Mouse (Mus musculus) adrenal gland, postnatal 10 days (tissue): ENCODE data around the gene Xpa. TPM values are rescaled to one million over a fixed set of nuclear protein-coding genes. Genes with fewer than 3 reads are reported as not detected.
"Not testable (repeated sequence)": the region's sequence is repeated elsewhere in the genome, so short reads cannot be mapped to it uniquely, and the experiment has no call there.

Experiments used
- DNase-seq: peaks from one replicate; pipeline ENCODE4 v3.0.0; 2021; ENCODE audit warnings: mixed read lengths
- long read RNA-seq, 2 experiments: library from polyadenylated mRNA; stranded (forward); transcript quantifications; one replicate each; pipeline ENCODE4 v2.0.0; 2021
- total RNA-seq, 2 experiments: library from RNA; stranded (reverse); gene quantifications; 2 replicates each; pipeline ENCODE4 v1.2.3; 2021

Xpa gene
- total RNA-seq: 10 to 100 TPM; 19.0 to 24.2 TPM
- long read RNA-seq, experiment 1, transcript Xpa-201 (6 exons, 955 nt): major isoform, 17 of 27 reads
- long read RNA-seq, experiment 1, partial matches to known transcripts: 4 of 27 reads
- long read RNA-seq, experiment 1, other reads (novel, unspliced or antisense): 3 of 27 reads
- long read RNA-seq, experiment 2, transcript Xpa-201 (6 exons, 955 nt): major isoform, 12 of 17 reads
- long read RNA-seq, experiment 2, partial matches to known transcripts: 2 of 17 reads
- long read RNA-seq, experiment 2, other reads (novel, unspliced or antisense): 3 of 17 reads

GRCm38 (mm10) chr4:46195781-46196487, at the start of gene Xpa:
TSS of gene Xpa (minus strand) at chr4:46196311.
- DNase-seq: peak; percentile 95

GRCm38 (mm10) chr4:46235871-46236270, 39.8 kb upstream of the Xpa start:
- no peak for DNase-seq

GRCm38 (mm10) chr4:46234739-46235138, 38.6 kb upstream of the Xpa start:
- DNase-seq: no peak

GRCm38 (mm10) chr4:46226972-46227535, 30.9 kb upstream of the Xpa start:
- no peak for DNase-seq

GRCm38 (mm10) chr4:46221090-46221489, 25.0 kb upstream of the Xpa start:
- DNase-seq: no peak

GRCm38 (mm10) chr4:46202562-46203126, 6.5 kb upstream of the Xpa start:
- no peak for DNase-seq

GRCm38 (mm10) chr4:46201834-46202561, 5.9 kb upstream of the Xpa start:
- peak; percentile 80 for DNase-seq

GRCm38 (mm10) chr4:46198064-46198463, 2.0 kb upstream of the Xpa start:
- DNase-seq: no peak

GRCm38 (mm10) chr4:46196513-46196912, 402 bp upstream of the Xpa start:
- peak; percentile 14 for DNase-seq

- not testable (repeated sequence) for DNase-seq
Measured at GRCm38 (mm10) chr4:46192011-46192410, 4.1 kb downstream of the Xpa start.

GRCm38 (mm10) chr4:46186466-46186865, 9.6 kb downstream of the Xpa start:
- DNase-seq: no peak

GRCm38 (mm10) chr4:46185890-46186289, 10.2 kb downstream of the Xpa start:
- no peak for DNase-seq

GRCm38 (mm10) chr4:46185423-46185822, 10.7 kb downstream of the Xpa start:
- DNase-seq: no peak

- DNase-seq: no peak
Measured at GRCm38 (mm10) chr4:46182181-46182580, 13.9 kb downstream of the Xpa start.

- DNase-seq: no peak
Measured at GRCm38 (mm10) chr4:46181168-46181567, 14.9 kb downstream of the Xpa start.

GRCm38 (mm10) chr4:46177496-46177895, 18.6 kb downstream of the Xpa start:
- no peak for DNase-seq

- DNase-seq: no peak
Measured at GRCm38 (mm10) chr4:46177018-46177417, 19.1 kb downstream of the Xpa start.

- DNase-seq: no peak
Measured at GRCm38 (mm10) chr4:46176313-46176712, 19.8 kb downstream of the Xpa start.

GRCm38 (mm10) chr4:46171761-46172160, 24.4 kb downstream of the Xpa start:
- DNase-seq: no peak

- DNase-seq: no peak
Measured at GRCm38 (mm10) chr4:46165831-46166230, 30.3 kb downstream of the Xpa start.

- no peak for DNase-seq
Measured at GRCm38 (mm10) chr4:46164027-46164426, 32.1 kb downstream of the Xpa start.

- no peak for DNase-seq
Measured at GRCm38 (mm10) chr4:46151903-46152544, 44.1 kb downstream of the Xpa start.
